Mouse (Mus musculus): ENCODE data around the gene Nrxn2.

DNA sequence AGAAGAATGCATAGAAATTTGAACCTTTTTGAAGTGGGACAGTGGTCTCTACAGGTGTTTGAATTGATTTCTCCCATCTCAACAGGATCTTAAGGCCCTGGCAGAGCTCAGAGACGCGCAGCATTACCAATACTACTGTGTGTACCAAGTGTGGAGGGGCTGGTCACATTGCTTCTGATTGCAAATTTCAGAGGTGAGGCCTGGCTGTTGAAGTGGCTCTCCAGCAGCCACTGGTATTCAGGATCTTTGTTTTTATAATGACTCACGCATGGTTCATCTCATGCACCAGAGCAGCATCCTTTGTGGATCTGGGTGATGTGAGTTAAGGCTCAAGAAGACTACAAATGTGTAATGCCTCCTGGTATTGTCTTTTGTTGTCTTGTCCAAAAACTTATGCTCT lies 46.1 kb upstream of the Nrxn2 start:
- TF ChIP-seq CTCF (IDR thresholded peaks at IDR 0.05; ENCODE audit: control insufficient read depth, insufficient read depth, insufficient read length) (no peak), MYOG (IDR thresholded peaks at IDR 0.05; ENCODE audit: control insufficient read depth, extremely low read depth, insufficient read length) (no peak), MYOD1 (IDR thresholded peaks at IDR 0.05; ENCODE audit: control insufficient read depth, insufficient read length, low read depth) (no peak), USF1 (IDR thresholded peaks at IDR 0.05; ENCODE audit: low read depth) (no peak), MAX (IDR thresholded peaks at IDR 0.05) (peak; percentile 9), FOSL1 (IDR thresholded peaks at IDR 0.05; ENCODE audit: insufficient read depth, low read length, poor library complexity, severe bottlenecking) (peak; percentile 70), CEBPB (IDR thresholded peaks at IDR 0.05; ENCODE audit: low read depth) (no peak)
